Mouse (Mus musculus) urinary bladder, postnatal 36 days (tissue): ENCODE data around the gene Serpina1f.
"Not testable (repeated sequence)": the region's sequence is repeated elsewhere in the genome, so short reads cannot be mapped to it uniquely, and the experiment has no call there.

Source experiments
- DNase-seq, 2 experiments: peaks; one replicate each; pipeline ENCODE4 v3.0.0; 2022; ENCODE audit warnings: low spot score in 2 of 2, mixed read lengths in 1 of 2

Gene Serpina1f

DNA sequence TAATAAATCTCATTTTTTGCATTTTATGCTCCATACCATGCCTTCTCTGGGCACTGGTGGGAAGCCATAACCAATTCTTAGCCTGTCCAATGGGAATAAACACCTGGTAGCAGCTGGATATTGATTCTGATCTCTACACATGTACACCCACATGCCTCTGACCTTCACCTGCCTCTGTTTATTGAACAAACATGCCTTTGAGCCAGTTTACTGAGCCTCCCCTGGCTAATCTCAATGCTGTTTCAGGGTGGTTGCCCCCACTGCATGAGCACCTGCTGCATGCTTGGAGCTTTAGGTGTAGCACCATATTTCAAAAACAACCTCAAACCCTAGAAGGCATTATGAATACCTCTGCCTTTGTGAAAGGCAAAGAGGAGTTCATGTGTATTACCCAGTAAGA, 33.3 kb downstream of the Serpina1f start:
- DNase-seq = not testable (repeated sequence)

DNA sequence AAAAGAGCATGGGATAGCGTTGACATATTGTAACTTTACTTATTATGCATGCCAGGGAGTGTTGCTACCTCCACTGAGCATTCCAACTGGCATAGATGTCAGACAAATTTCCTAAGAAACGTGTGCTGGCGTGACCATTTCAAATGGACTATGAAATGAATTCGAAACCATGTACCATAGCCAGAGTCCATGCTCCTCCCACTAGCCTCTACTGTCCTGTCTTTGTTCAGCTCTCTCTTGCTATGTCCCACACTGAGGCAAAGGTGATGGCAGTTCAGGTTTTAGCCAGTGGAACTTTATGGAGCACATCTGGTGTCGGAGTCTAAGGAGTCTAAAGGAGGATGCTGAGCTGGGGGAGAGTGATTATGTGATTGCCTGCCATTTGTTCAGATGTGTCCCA, 35.3 kb downstream of the Serpina1f start:
- no peak for DNase-seq

DNA sequence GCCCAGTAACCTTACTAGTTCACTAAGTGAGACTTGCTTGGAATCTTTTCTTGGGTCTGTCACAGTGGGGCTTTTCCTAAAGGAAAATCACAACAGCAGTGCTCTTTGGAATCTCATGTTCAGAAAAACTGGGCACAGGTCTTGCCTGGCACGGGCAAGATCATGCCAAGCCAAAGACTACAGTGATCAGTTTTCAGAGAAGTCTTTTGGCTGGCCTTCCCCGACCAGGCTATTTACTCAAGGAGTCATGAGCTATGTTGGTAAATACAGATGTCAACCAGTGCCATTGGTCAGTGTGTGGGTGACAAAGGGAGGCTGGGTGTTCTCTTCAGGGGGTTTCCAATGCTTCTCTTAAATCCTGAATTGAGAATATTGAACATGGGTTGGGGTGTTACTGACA, 36.2 kb downstream of the Serpina1f start:
- peak in 1 of 2 experiments; percentile 7 for DNase-seq

GRCm38 (mm10) chr12:103657991-103658390, 37.3 kb downstream of the Serpina1f start:
- DNase-seq = no peak

- DNase-seq = no peak
Measured at GRCm38 (mm10) chr12:103656848-103657626, 38.3 kb downstream of the Serpina1f start, which contains the start of gene Serpina6. Gene Serpina6, minus strand, starts transcription at chr12:103657212.

GRCm38 (mm10) chr12:103655123-103656044, 39.9 kb downstream of the Serpina1f start:
- no peak for DNase-seq

DNA sequence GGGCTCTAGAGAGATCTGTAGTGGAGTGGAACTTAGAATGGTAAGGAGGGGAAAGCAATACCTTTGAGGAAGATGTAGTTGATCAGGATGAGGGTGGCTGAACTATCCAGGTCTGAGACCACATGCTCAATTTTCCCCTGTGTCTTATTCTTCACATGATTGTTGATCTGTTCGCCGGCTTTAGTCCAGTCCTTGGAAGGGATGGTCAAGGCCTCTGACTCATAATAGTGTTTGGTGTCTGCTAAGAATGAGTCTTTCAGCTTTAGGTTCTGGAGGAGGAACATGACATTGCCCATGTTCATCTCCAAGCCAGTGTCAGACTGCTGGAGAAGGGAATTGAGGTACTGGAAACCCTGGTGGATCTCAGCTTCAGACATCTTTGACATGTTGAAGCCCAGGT, 41.5 kb downstream of the Serpina1f start:
- no peak for DNase-seq

DNA sequence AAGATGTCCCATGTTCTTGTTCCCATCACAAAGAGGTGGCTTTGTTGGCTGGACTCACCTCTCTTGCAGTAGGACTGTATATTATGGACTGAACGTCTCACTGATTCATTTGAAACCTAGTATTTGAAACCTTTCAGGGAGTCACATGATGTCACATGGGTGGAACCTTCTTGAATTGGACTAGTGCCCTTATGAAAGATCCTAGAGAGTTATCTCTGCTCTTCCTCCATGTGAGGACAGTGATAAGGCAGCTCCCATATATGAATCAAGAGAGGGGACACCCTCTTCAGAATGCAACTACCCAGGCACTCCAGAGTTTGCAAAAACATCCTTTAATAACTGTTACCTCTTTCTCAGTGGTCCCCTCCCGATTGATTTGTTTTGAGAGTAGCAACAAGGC, 49.0 kb downstream of the Serpina1f start:
- no peak for DNase-seq

DNA sequence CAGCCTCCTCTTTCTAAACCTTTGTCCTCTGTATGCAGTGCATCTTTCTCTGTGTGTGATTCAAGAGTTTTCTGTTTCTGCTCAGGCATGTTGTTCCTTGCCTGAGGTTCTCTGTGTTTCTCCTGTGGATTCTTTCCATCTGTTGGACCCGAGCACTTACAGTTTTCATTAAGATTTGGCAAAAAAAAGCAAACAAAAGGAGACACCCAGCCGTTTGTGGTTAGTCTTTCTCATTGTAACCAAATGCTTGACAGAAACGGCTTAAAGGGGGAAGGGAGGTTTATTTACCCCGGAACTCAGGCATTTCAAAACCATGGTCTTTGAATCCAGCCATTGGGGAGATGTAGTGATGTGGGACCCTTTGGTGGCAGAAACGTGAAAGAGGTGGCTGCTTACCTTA, 50.7 kb downstream of the Serpina1f start:
- no peak for DNase-seq

DNA sequence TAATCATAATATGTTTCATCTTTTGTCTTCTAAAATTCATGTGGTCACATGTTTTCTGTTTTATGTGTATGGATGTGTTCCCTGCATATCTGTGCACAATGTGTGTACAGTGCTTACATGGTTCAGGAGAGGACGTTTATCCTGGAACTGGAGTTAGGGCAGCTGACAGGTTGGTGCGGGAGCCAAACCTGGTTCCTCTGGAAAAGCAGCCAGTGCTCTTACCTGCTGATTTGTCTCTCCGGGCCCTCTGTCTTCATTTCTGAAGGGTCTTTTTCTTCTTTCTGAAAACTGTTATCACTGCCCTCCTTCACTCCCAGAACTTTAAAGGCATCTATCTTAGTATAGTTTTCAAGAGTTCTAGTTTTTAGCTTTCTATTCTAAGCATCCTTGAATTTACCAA, 51.5 kb downstream of the Serpina1f start:
- DNase-seq = no peak

DNA sequence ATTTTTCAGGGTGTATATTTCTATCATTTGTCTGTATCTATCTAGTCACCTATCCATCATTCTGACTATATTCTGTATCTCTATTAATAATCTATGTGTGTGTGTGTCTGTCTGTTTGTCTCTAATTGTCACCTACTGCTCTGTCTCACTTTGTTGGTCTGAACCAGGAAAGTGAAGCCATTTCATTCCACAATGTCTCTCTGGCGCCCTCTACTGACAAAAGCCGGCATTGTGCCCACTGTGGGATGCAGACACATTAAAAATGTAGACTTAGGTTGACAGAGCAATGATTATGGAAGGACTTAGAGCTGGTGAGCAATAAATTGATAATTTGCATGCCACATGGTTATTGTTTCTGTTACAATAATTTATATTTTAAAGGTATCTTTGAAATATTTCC, 52.0 kb downstream of the Serpina1f start:
- DNase-seq = peak; percentile 77 to 78
